Mouse (Mus musculus): ENCODE measurements around the gene Btbd35f11.
"Not testable (repeated sequence)": the region's sequence is repeated elsewhere in the genome, so short reads cannot be mapped to it uniquely, and the experiment has no call there.

Gene Btbd35f11

DNA sequence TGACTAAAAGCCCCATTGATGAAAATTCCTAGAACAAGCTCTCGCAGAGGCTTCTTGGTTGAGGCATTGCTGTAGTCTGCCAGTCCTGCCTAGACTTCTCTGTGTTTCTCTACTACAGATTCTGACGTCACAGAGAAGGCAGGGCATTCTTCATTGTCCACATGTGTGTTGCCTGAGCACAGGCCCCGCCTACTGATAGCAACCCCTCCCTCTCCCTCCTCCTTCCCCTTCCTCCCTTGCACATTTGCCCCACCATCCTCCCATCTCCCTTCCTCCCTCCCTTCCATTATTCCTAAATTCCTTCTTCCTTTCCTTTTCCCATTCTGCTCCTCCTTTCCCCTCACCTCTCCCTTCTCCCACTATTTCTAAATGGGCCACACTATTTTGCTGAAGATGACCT is at the start of gene Btbd35f11:
Gene Btbd35f11, minus strand, starts transcription at position 101 of the 400 bp plus-strand sequence.
- DNase-seq (ENCODE audit: low read depth), result not testable (repeated sequence)

DNA sequence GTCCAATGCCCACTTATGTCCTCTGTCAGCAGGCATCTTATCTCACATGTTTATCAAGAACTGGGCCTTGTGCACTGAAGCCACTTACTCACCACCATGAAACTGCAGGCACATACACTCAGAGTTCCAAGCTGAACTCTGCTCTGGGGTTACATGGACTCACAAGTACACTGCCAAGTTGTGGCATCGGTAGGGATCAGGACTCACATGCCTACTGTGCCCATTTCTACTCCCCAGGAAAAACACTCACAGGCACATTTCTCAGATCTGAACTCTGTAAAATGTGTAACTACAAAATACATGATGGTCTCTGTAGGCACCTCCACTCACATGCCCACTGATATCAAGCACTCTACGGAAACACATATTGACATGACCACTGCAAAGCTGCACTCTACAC is 33.5 kb downstream of the Btbd35f11 start:
- not testable (repeated sequence) for DNase-seq (ENCODE audit: low read depth)
